Comparison of ENCODE assay signal across 8 mouse cellular contexts in the genomic region with DNA sequence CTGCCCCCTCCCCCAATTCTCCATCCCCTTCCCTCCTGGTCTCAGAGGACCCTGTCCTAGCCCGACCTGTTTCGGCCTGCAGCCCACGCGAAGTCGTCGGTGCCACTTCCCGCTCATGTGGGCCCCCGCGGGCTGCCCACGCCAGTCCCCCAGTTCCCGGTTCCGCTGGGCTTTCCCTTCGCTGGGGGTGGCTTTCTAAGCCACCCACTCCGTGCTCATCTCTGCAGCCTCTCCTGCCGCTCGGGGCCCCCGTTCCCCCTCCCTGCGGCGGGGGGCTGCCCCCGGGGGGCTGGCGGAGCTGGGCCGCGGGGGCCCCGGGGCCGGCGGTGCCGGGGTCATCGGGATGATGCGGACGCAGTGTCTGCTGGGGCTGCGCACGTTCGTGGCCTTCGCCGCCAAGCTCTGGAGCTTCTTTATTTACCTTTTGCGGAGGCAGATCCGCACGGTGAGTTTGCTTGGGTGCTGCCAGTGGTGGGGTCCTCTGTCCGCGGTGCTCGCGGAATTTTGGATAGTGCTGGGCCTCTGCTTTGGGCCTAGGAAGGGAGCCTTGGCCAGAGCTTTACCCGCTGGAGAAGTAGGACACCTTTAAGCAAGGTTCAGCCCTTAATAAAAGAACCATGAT. TPM values are rescaled to one million over a fixed set of nuclear protein-coding genes. Genes with fewer than 3 reads are reported as not detected.
A peak's percentile ranks its signal among the peaks of the same experiment; 100 is the strongest.
DNase-seq lines count a peak whose midpoint lies in the region; ATAC-seq and TF ChIP-seq lines count a peak whose summit lies in the region.

A gene (plus strand): TSS at position 16 of the 622 bp plus-strand sequence.

- peaks cover 8% of the 10 kb centered on the region for H3K4me1 ChIP-seq in neural tube, embryonic 11.5 days (ENCODE audit: control insufficient read depth, insufficient read depth, low read length)
- H3K4me1 ChIP-seq in forebrain, embryonic 14.5 days (ENCODE audit: control insufficient read depth, insufficient read depth, low read length), result peaks cover 23% of the 10 kb centered on the region
- H3K4me1 ChIP-seq in hindbrain, embryonic 10.5 days (replicated peaks), result peaks cover 34% of the 10 kb centered on the region
- peaks cover 19% of the 10 kb centered on the region for H3K4me1 ChIP-seq in limb, embryonic 14.5 days (ENCODE audit: control insufficient read depth, insufficient read depth, low read length)
- H3K4me1 ChIP-seq in neural tube, embryonic 13.5 days (replicated peaks), result peaks cover 40% of the 10 kb centered on the region

- TF ChIP-seq POLR2A in limb, embryonic 14.5 days (IDR thresholded peaks at IDR 0.05; ENCODE audit: borderline replicate concordance, extremely low read depth, insufficient read depth, insufficient read length), result no peak

- under 1% methylated on average over 33 of the region's 43 CpGs for WGBS in neural tube, embryonic 11.5 days
- WGBS in forebrain, embryonic 14.5 days, result under 1% methylated on average over 37 of the region's 43 CpGs
- WGBS in hindbrain, embryonic 10.5 days, result under 1% methylated on average over 36 of the region's 43 CpGs
- 0% methylated on average over 36 of the region's 43 CpGs for WGBS in limb, embryonic 14.5 days
- under 1% methylated on average over 38 of the region's 43 CpGs for WGBS in neural tube, embryonic 13.5 days

- peak within 1 kb of the TSS; percentile 84 for H3K4me2 ChIP-seq in neural tube, embryonic 11.5 days (ENCODE audit: low read depth)
- H3K4me2 ChIP-seq in forebrain, embryonic 14.5 days (ENCODE audit: low read length), result peak within 1 kb of the TSS; percentile 92
- H3K4me2 ChIP-seq in limb, embryonic 14.5 days (replicated peaks; ENCODE audit: low read depth, low read length, severe bottlenecking), result peak within 1 kb of the TSS; percentile 88
- peak within 1 kb of the TSS; percentile 87 for H3K4me2 ChIP-seq in neural tube, embryonic 13.5 days

- peak; percentile 65 for ATAC-seq in neural tube, embryonic 11.5 days (ENCODE audit: insufficient read depth, low FRiP score, low TSS enrichment)
- ATAC-seq in forebrain, embryonic 14.5 days, result peak; percentile 48
- no peak for ATAC-seq in limb, embryonic 14.5 days (ENCODE audit: low FRiP score, low read depth)
- peak; percentile 67 for ATAC-seq in neural tube, embryonic 13.5 days (ENCODE audit: low read depth)

- peak within 1 kb of the TSS; percentile 86 for H3K4me3 ChIP-seq in neural tube, embryonic 11.5 days (ENCODE audit: low read depth, low read length)
- peak within 1 kb of the TSS; percentile 100 for H3K4me3 ChIP-seq in forebrain, embryonic 14.5 days (ENCODE audit: low read depth, low read length)
- H3K4me3 ChIP-seq in hindbrain, embryonic 10.5 days, result peak within 1 kb of the TSS; percentile 99
- H3K4me3 ChIP-seq in limb, embryonic 14.5 days (replicated peaks; ENCODE audit: low read length), result peak within 1 kb of the TSS; percentile 99
- H3K4me3 ChIP-seq in neural tube, embryonic 13.5 days, result peak within 1 kb of the TSS; percentile 99

- H3K9me3 ChIP-seq in neural tube, embryonic 11.5 days (ENCODE audit: control insufficient read depth, low read length), result no peaks in the 10 kb centered on the region
- H3K9me3 ChIP-seq in forebrain, embryonic 14.5 days (replicated peaks; ENCODE audit: control insufficient read depth, low read length), result no peaks in the 10 kb centered on the region
- H3K9me3 ChIP-seq in hindbrain, embryonic 10.5 days, result no peaks in the 10 kb centered on the region
- no peaks in the 10 kb centered on the region for H3K9me3 ChIP-seq in limb, embryonic 14.5 days (ENCODE audit: control insufficient read depth, low read length)
- no peaks in the 10 kb centered on the region for H3K9me3 ChIP-seq in neural tube, embryonic 13.5 days

- H3K36me3 ChIP-seq in neural tube, embryonic 11.5 days (ENCODE audit: control insufficient read depth, insufficient read depth, low read length), result peaks cover 12% of the 10 kb centered on the region
- peaks cover 39% of the 10 kb centered on the region for H3K36me3 ChIP-seq in forebrain, embryonic 14.5 days (ENCODE audit: control insufficient read depth, insufficient read depth, low read length)
- H3K36me3 ChIP-seq in hindbrain, embryonic 10.5 days, result peaks cover 60% of the 10 kb centered on the region
- peaks cover 34% of the 10 kb centered on the region for H3K36me3 ChIP-seq in limb, embryonic 14.5 days (ENCODE audit: control insufficient read depth, insufficient read depth, low read length)
- H3K36me3 ChIP-seq in neural tube, embryonic 13.5 days, result peaks cover 46% of the 10 kb centered on the region

- H3K9ac ChIP-seq in neural tube, embryonic 11.5 days (ENCODE audit: low read length), result peak within 1 kb of the TSS; percentile 90
- peak within 1 kb of the TSS; percentile 99 for H3K9ac ChIP-seq in forebrain, embryonic 14.5 days (ENCODE audit: low read length)
- H3K9ac ChIP-seq in limb, embryonic 14.5 days (ENCODE audit: low read depth, low read length, severe bottlenecking), result peak within 1 kb of the TSS; percentile 96
- H3K9ac ChIP-seq in neural tube, embryonic 13.5 days, result peak within 1 kb of the TSS; percentile 100

- H3K27ac ChIP-seq in neural tube, embryonic 11.5 days (ENCODE audit: low read depth, low read length), result peak within 1 kb of the TSS; percentile 97
- peak within 1 kb of the TSS; percentile 98 for H3K27ac ChIP-seq in forebrain, embryonic 14.5 days (ENCODE audit: low read depth, low read length)
- H3K27ac ChIP-seq in hindbrain, embryonic 10.5 days, result peak within 1 kb of the TSS; percentile 99
- H3K27ac ChIP-seq in limb, embryonic 14.5 days (replicated peaks; ENCODE audit: low read depth, low read length), result peak within 1 kb of the TSS; percentile 97
- H3K27ac ChIP-seq in neural tube, embryonic 13.5 days (replicated peaks), result peak within 1 kb of the TSS; percentile 100

- DNase-seq in neural tube, embryonic 11.5 days (ENCODE audit: low spot score), result no peak
- no peak for DNase-seq in neural tube, embryonic 10.5 days (ENCODE audit: extremely low spot score, low spot score)
- DNase-seq in adrenal gland, postnatal 10 days, result peak; percentile 51
- no peak for DNase-seq in forebrain, embryonic 14.5 days (ENCODE audit: low spot score)
- no peak for DNase-seq in hindbrain, embryonic 10.5 days (ENCODE audit: low spot score)
- DNase-seq in limb, embryonic 14.5 days (ENCODE audit: low spot score), result no peak
- no peak for DNase-seq in thymus, postnatal 14 days

- no peaks in the 10 kb centered on the region for H3K27me3 ChIP-seq in neural tube, embryonic 11.5 days (ENCODE audit: control insufficient read depth, insufficient read depth, low read length)
- no peaks in the 10 kb centered on the region for H3K27me3 ChIP-seq in forebrain, embryonic 14.5 days (replicated peaks; ENCODE audit: control insufficient read depth, insufficient read depth, low read length)
- H3K27me3 ChIP-seq in hindbrain, embryonic 10.5 days (ENCODE audit: insufficient read depth, poor library complexity, severe bottlenecking), result no peaks in the 10 kb centered on the region
- H3K27me3 ChIP-seq in limb, embryonic 14.5 days (ENCODE audit: control insufficient read depth, insufficient read depth, low read length), result no peaks in the 10 kb centered on the region
- no peaks in the 10 kb centered on the region for H3K27me3 ChIP-seq in neural tube, embryonic 13.5 days

RNA-seq across cellular contexts. Expression of the gene that starts here (rescaled TPM):
- 21.5 and 23.3 TPM in 2 replicates for polyA plus RNA-seq in neural tube, embryonic 11.5 days (2014; fragmentation: Nextera tagmentation; extraction: Ambion mirVana)
- total RNA-seq in adrenal gland, postnatal 10 days (2021), result 100 to 1,000 TPM; 117 to 148 TPM
- 24.0 and 26.1 TPM in 2 replicates for polyA plus RNA-seq in forebrain, embryonic 14.5 days (2014; fragmentation: Nextera tagmentation; extraction: Ambion mirVana)
- polyA plus RNA-seq in hindbrain, embryonic 10.5 days (2016; fragmentation: Nextera tagmentation; extraction: Ambion mirVana), result 22.6 and 25.7 TPM in 2 replicates
- polyA plus RNA-seq in limb, embryonic 14.5 days (2012; rRNA removed), result 117 and 125 TPM in 2 replicates
- polyA plus RNA-seq in limb, embryonic 14.5 days (2014; fragmentation: Nextera tagmentation; extraction: Ambion mirVana), result 38.3 and 40.1 TPM in 2 replicates
- 21.5 and 22.5 TPM in 2 replicates for polyA plus RNA-seq in neural tube, embryonic 13.5 days (2015; fragmentation: Nextera tagmentation; extraction: Ambion mirVana)
